Mouse (Mus musculus): ENCODE measurements around the gene Ttc16.

Gene Ttc16

GRCm38 (mm10) chr2:32775359-32776074, at the start of gene Ttc16, which contains the start of gene Ptrh1:
Gene Ttc16 (minus strand): TSS chr2:32775633.
Gene Ptrh1 (plus strand): TSS chr2:32775786.
- peak; percentile 98 for DNase-seq (ENCODE audit: low spot score)

GRCm38 (mm10) chr2:32824778-32825177, 49.3 kb upstream of the Ttc16 start:
- no peak for DNase-seq (ENCODE audit: low spot score)

- no peak for DNase-seq (ENCODE audit: low spot score)
Measured at GRCm38 (mm10) chr2:32824181-32824580, 48.7 kb upstream of the Ttc16 start.

- DNase-seq (ENCODE audit: low spot score) = no peak
Measured at GRCm38 (mm10) chr2:32823579-32824154, 48.2 kb upstream of the Ttc16 start.

GRCm38 (mm10) chr2:32823153-32823552, 47.7 kb upstream of the Ttc16 start:
- DNase-seq (ENCODE audit: low spot score) = no peak

- DNase-seq (ENCODE audit: low spot score) = no peak
Measured at GRCm38 (mm10) chr2:32822643-32823042, 47.2 kb upstream of the Ttc16 start.

- no peak for DNase-seq (ENCODE audit: low spot score)
Measured at GRCm38 (mm10) chr2:32821041-32821802, 45.8 kb upstream of the Ttc16 start.

- DNase-seq (ENCODE audit: low spot score) = no peak
Measured at GRCm38 (mm10) chr2:32818208-32818607, 42.8 kb upstream of the Ttc16 start.

GRCm38 (mm10) chr2:32817589-32817988, 42.2 kb upstream of the Ttc16 start:
- no peak for DNase-seq (ENCODE audit: low spot score)

- no peak for DNase-seq (ENCODE audit: low spot score)
Measured at GRCm38 (mm10) chr2:32816946-32817581, 41.6 kb upstream of the Ttc16 start.

GRCm38 (mm10) chr2:32816497-32816896, 41.1 kb upstream of the Ttc16 start:
- DNase-seq (ENCODE audit: low spot score) = no peak

GRCm38 (mm10) chr2:32811959-32812358, 36.5 kb upstream of the Ttc16 start:
- DNase-seq (ENCODE audit: low spot score) = no peak

GRCm38 (mm10) chr2:32808816-32809566, 33.6 kb upstream of the Ttc16 start:
- no peak for DNase-seq (ENCODE audit: low spot score)

GRCm38 (mm10) chr2:32798251-32798962, 23.0 kb upstream of the Ttc16 start:
- DNase-seq (ENCODE audit: low spot score) = no peak

GRCm38 (mm10) chr2:32795748-32796418, 20.4 kb upstream of the Ttc16 start:
- DNase-seq (ENCODE audit: low spot score) = no peak

- no peak for DNase-seq (ENCODE audit: low spot score)
Measured at GRCm38 (mm10) chr2:32791297-32791696, 15.9 kb upstream of the Ttc16 start.

- DNase-seq (ENCODE audit: low spot score) = no peak
Measured at GRCm38 (mm10) chr2:32788581-32788980, 13.1 kb upstream of the Ttc16 start.

- DNase-seq (ENCODE audit: low spot score) = no peak
Measured at GRCm38 (mm10) chr2:32787176-32787575, 11.7 kb upstream of the Ttc16 start.

- DNase-seq (ENCODE audit: low spot score) = no peak
Measured at GRCm38 (mm10) chr2:32784048-32784681, 8.7 kb upstream of the Ttc16 start, which contains the start of gene Cfap157. Gene Cfap157 (minus strand): TSS chr2:32784428.

- DNase-seq (ENCODE audit: low spot score) = no peak
Measured at GRCm38 (mm10) chr2:32781710-32782109, 6.3 kb upstream of the Ttc16 start.
